Mouse (Mus musculus): ENCODE measurements at regions not wholly inside any gene's neighbourhood (a gene's known extent, or its start where the extent isn't known, plus 50 kb on each side); places are given as distances from the start of the nearest gene placed in this dataset.
A peak's percentile ranks its signal among the peaks of the same experiment; 100 is the strongest.

GRCm38 (mm10) chr17:45821356-45821755, 87.7 kb upstream of the 1600014C23Rik start:
- WGBS, result 96% methylated on average over 7 of the region's 7 CpGs
- Histone ChIP-seq H3K27me3 (ENCODE audit: control insufficient read depth, insufficient read depth, low read length) (no peaks in the 10 kb centered on the region), H3K79me2 (ENCODE audit: control insufficient read depth, insufficient read depth, low read length) (no peaks in the 10 kb centered on the region), H3K4me1 (ENCODE audit: control insufficient read depth, insufficient read depth, low read length) (peaks cover 2% of the 10 kb centered on the region; the same call in 1 of the 2 replicates), H3K27ac (replicated peaks; ENCODE audit: insufficient read depth, low read depth, low read length) (no peak overlapping the region), H3K36me3 (ENCODE audit: control insufficient read depth, insufficient read depth, low read length) (no peaks in the 10 kb centered on the region), H3K4me3 (ENCODE audit: insufficient read depth, low read depth, low read length) (no peak overlapping the region), H3K9ac (ENCODE audit: low read depth, low read length) (no peak overlapping the region)
- DNase-seq (ENCODE audit: extremely low read depth, low read depth, low spot score), result no peak
- TF ChIP-seq CTCF (IDR thresholded peaks at IDR 0.05; ENCODE audit: low read depth, low read length), result no peak
- TF ChIP-seq POLR2A (IDR thresholded peaks at IDR 0.05; ENCODE audit: extremely low read depth, insufficient read depth, low read length), result no peak

DNA sequence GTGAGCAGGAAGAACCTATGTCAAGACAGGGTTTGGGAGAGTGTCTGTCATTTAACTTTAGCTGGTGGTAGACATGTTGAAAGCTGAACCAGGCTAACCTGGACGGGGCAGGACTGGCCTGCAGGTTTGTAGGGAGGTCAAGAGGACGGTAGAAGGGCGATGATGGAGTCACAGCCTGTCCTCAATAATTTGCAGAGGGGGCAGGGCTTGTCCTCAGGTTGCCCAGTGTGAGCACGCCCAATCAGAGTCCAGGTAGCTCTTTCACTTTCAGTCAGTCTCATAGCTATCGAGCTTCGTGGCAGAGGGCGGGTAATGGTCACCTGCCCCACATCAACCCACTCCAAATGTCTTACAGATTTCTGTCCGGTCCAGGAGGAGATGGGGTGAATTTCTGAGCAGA, 85.5 kb upstream of the 1600014C23Rik start:
- peak; percentile 92 for DNase-seq (ENCODE audit: extremely low read depth, low read depth, low spot score)
- H3K27me3 ChIP-seq (ENCODE audit: control insufficient read depth, insufficient read depth, low read length), result no peaks in the 10 kb centered on the region
- no peaks in the 10 kb centered on the region for H3K36me3 ChIP-seq (ENCODE audit: control insufficient read depth, insufficient read depth, low read length)
- H3K4me3 ChIP-seq (ENCODE audit: insufficient read depth, low read depth, low read length), result no peak overlapping the region
- peaks cover under 1% of the 10 kb centered on the region; the same call in 1 of the 2 replicates for H3K4me1 ChIP-seq (ENCODE audit: control insufficient read depth, insufficient read depth, low read length)
- 33% methylated on average over 8 of the region's 8 CpGs for WGBS
- H3K79me2 ChIP-seq (ENCODE audit: control insufficient read depth, insufficient read depth, low read length), result no peaks in the 10 kb centered on the region
- no peak overlapping the region for H3K27ac ChIP-seq (replicated peaks; ENCODE audit: insufficient read depth, low read depth, low read length)
- H3K9ac ChIP-seq (ENCODE audit: low read depth, low read length), result no peak overlapping the region
- no peak for TF ChIP-seq POLR2A (IDR thresholded peaks at IDR 0.05; ENCODE audit: extremely low read depth, insufficient read depth, low read length)
- no peak for TF ChIP-seq CTCF (IDR thresholded peaks at IDR 0.05; ENCODE audit: low read depth, low read length)

- Histone ChIP-seq H3K27ac (replicated peaks; ENCODE audit: insufficient read depth, low read depth, low read length) (no peak overlapping the region), H3K79me2 (ENCODE audit: control insufficient read depth, insufficient read depth, low read length) (no peaks in the 10 kb centered on the region), H3K4me3 (ENCODE audit: insufficient read depth, low read depth, low read length) (no peak overlapping the region), H3K36me3 (ENCODE audit: control insufficient read depth, insufficient read depth, low read length) (no peaks in the 10 kb centered on the region), H3K9ac (ENCODE audit: low read depth, low read length) (no peak overlapping the region), H3K27me3 (ENCODE audit: control insufficient read depth, insufficient read depth, low read length) (no peaks in the 10 kb centered on the region), H3K4me1 (ENCODE audit: control insufficient read depth, insufficient read depth, low read length) (peaks cover 11% of the 10 kb centered on the region; the same call in 1 of the 2 replicates)
- DNase-seq (ENCODE audit: extremely low read depth, low read depth, low spot score), result no peak
- TF ChIP-seq POLR2A (IDR thresholded peaks at IDR 0.05; ENCODE audit: extremely low read depth, insufficient read depth, low read length) (no peak), CTCF (IDR thresholded peaks at IDR 0.05; ENCODE audit: low read depth, low read length) (no peak)
- 94% methylated on average over 3 of the region's 3 CpGs for WGBS
These were observed 82.9 kb upstream of the 1600014C23Rik start for GRCm38 (mm10) chr17:45816566-45816965.

DNA sequence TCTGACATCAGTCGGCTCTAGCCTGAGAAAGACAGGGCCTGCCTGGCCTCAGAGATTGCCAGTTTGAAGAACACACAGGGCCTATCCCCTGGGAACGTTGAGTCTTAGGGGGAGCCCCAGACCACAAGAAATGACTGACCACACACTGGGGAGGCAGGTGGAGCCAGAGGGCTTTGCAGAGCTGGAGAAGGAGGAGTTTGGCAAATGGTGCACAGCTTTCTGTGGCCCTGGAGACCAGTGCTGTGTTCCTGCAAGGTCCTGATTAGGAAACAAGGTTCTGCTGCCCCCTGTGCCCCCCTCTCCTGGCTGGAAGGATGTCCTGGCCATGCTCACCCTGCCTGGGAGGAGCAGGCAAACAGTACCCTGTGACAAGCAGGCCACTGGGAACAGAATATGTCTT, 82.2 kb upstream of the 1600014C23Rik start:
- DNase-seq (ENCODE audit: extremely low read depth, low read depth, low spot score), result peak; percentile 44
- 42% methylated on average over 2 of the region's 2 CpGs for WGBS
- peaks cover 11% of the 10 kb centered on the region; the same call in 1 of the 2 replicates for H3K4me1 ChIP-seq (ENCODE audit: control insufficient read depth, insufficient read depth, low read length)
- H3K9ac ChIP-seq (ENCODE audit: low read depth, low read length), result no peak overlapping the region
- peak; percentile 36 for TF ChIP-seq CTCF (IDR thresholded peaks at IDR 0.05; ENCODE audit: low read depth, low read length)
- no peak for TF ChIP-seq POLR2A (IDR thresholded peaks at IDR 0.05; ENCODE audit: extremely low read depth, insufficient read depth, low read length)
- H3K79me2 ChIP-seq (ENCODE audit: control insufficient read depth, insufficient read depth, low read length), result no peaks in the 10 kb centered on the region
- H3K27me3 ChIP-seq (ENCODE audit: control insufficient read depth, insufficient read depth, low read length), result no peaks in the 10 kb centered on the region
- H3K4me3 ChIP-seq (ENCODE audit: insufficient read depth, low read depth, low read length), result no peak overlapping the region
- no peak overlapping the region for H3K27ac ChIP-seq (replicated peaks; ENCODE audit: insufficient read depth, low read depth, low read length)
- H3K36me3 ChIP-seq (ENCODE audit: control insufficient read depth, insufficient read depth, low read length), result no peaks in the 10 kb centered on the region

- Histone ChIP-seq H3K36me3 (ENCODE audit: control insufficient read depth, insufficient read depth, low read length) (no peaks in the 10 kb centered on the region), H3K79me2 (ENCODE audit: control insufficient read depth, insufficient read depth, low read length) (no peaks in the 10 kb centered on the region), H3K27ac (replicated peaks; ENCODE audit: insufficient read depth, low read depth, low read length) (no peak overlapping the region), H3K9ac (ENCODE audit: low read depth, low read length) (no peak overlapping the region), H3K4me1 (ENCODE audit: control insufficient read depth, insufficient read depth, low read length) (peaks cover 11% of the 10 kb centered on the region; the same call in 1 of the 2 replicates), H3K27me3 (ENCODE audit: control insufficient read depth, insufficient read depth, low read length) (no peaks in the 10 kb centered on the region), H3K4me3 (ENCODE audit: insufficient read depth, low read depth, low read length) (no peak overlapping the region)
- WGBS, result 65% methylated on average over 7 of the region's 7 CpGs
- DNase-seq (ENCODE audit: extremely low read depth, low read depth, low spot score), result no peak
- no peak for TF ChIP-seq CTCF (IDR thresholded peaks at IDR 0.05; ENCODE audit: low read depth, low read length)
- TF ChIP-seq POLR2A (IDR thresholded peaks at IDR 0.05; ENCODE audit: extremely low read depth, insufficient read depth, low read length), result no peak
These were observed 81.7 kb upstream of the 1600014C23Rik start for GRCm38 (mm10) chr17:45815341-45815740.

GRCm38 (mm10) chr17:45814586-45814985, 80.9 kb upstream of the 1600014C23Rik start:
- Histone ChIP-seq H3K4me3 (ENCODE audit: insufficient read depth, low read depth, low read length) (no peak overlapping the region), H3K27ac (replicated peaks; ENCODE audit: insufficient read depth, low read depth, low read length) (no peak overlapping the region), H3K9ac (ENCODE audit: low read depth, low read length) (no peak overlapping the region), H3K36me3 (ENCODE audit: control insufficient read depth, insufficient read depth, low read length) (no peaks in the 10 kb centered on the region), H3K4me1 (ENCODE audit: control insufficient read depth, insufficient read depth, low read length) (peaks cover 11% of the 10 kb centered on the region; the same call in 1 of the 2 replicates), H3K79me2 (ENCODE audit: control insufficient read depth, insufficient read depth, low read length) (no peaks in the 10 kb centered on the region), H3K27me3 (ENCODE audit: control insufficient read depth, insufficient read depth, low read length) (no peaks in the 10 kb centered on the region)
- 44% methylated on average over 11 of the region's 11 CpGs for WGBS
- TF ChIP-seq POLR2A (IDR thresholded peaks at IDR 0.05; ENCODE audit: extremely low read depth, insufficient read depth, low read length) (no peak), CTCF (IDR thresholded peaks at IDR 0.05; ENCODE audit: low read depth, low read length) (no peak)
- no peak for DNase-seq (ENCODE audit: extremely low read depth, low read depth, low spot score)

All from liver, adult 2 months (tissue).